Mouse (Mus musculus) spleen, adult 2 months (tissue): Measurements from ENCODE around the gene Stx8. TPM values are rescaled to one million over a fixed set of nuclear protein-coding genes. Genes with fewer than 3 reads are reported as not detected.

Experiments
- DNase-seq, 2 experiments: peaks; one replicate each; pipeline versions ENCODE4 v3.0.0 to v3.0.0-alpha.2; 2012 to 2021; ENCODE audit warnings: low spot score in 2 of 2, low read depth in 1 of 2
- H3K27ac ChIP-seq: fragments of 200-500 bp; 2 replicates; pipeline ENCODE4 v1.5.1; 2012; ENCODE audit warnings: low read length, inconsistent platforms; ENCODE audit not compliant: insufficient read depth
- H3K27me3 ChIP-seq: fragments of 200-500 bp; 2 replicates; pipeline ENCODE4 v1.6.1; 2012; ENCODE audit warnings: mild to moderate bottlenecking, moderate library complexity, low read length, inconsistent platforms; ENCODE audit not compliant: control insufficient read depth, insufficient read depth
- H3K36me3 ChIP-seq: fragments of 200-500 bp; 2 replicates; pipeline ENCODE4 v1.6.1; 2012; ENCODE audit warnings: mild to moderate bottlenecking, low read length, inconsistent platforms; ENCODE audit not compliant: control insufficient read depth, insufficient read depth
- H3K4me1 ChIP-seq: fragments of 200-500 bp; 2 replicates; pipeline ENCODE4 v1.6.1; 2011; ENCODE audit warnings: inconsistent platforms; ENCODE audit not compliant: control insufficient read depth, insufficient read depth, insufficient read length
- H3K4me3 ChIP-seq: fragments of 200-500 bp; 2 replicates; pipeline ENCODE4 v1.5.1; 2011; ENCODE audit warnings: mild to moderate bottlenecking, inconsistent platforms; ENCODE audit not compliant: insufficient read depth, insufficient read length; ENCODE audit errors: extremely low read depth
- CTCF ChIP-seq: fragments of 200-500 bp; IDR thresholded peaks from 2 replicates; pipeline ENCODE4 v1.5.1; 2011; ENCODE audit warnings: mild to moderate bottlenecking, inconsistent platforms; ENCODE audit not compliant: insufficient read depth, insufficient read length, insufficient replicate concordance; ENCODE audit errors: extremely low read depth
- POLR2A ChIP-seq: fragments of 200-500 bp; IDR thresholded peaks from 2 replicates; pipeline ENCODE4 v1.6.1; 2011; ENCODE audit warnings: low read depth, low read length, inconsistent platforms
- WGBS: fragments of 180-500 bp; shearing (Covaris S2); methylation state at CpG from one replicate; pipeline ENCODE4 v1.1.7; 2018; 5-methylcytosine and 5-hydroxymethylcytosine counted together
- polyA plus RNA-seq: library from polyadenylated mRNA; depleted of rRNA; stranded (reverse); fragments of >200 nt; gene quantifications from 2 replicates; pipeline ENCODE4 v1.2.3, GENCODE M21; 2012

Gene Stx8
- polyA plus RNA-seq, 1 experiment = 3.2 TPM

- Histone ChIP-seq H3K27me3 (no peaks in the 10 kb centered on the region), H3K4me3 (no peak overlapping the region), H3K27ac (no peak overlapping the region), H3K36me3 (no peaks in the 10 kb centered on the region; the same call in 1 of the 2 replicates), H3K4me1 (no peaks in the 10 kb centered on the region)
- TF ChIP-seq CTCF (no peak), POLR2A (no peak)
- DNase-seq = no peak
Observed at GRCm38 (mm10) chr11:68155821-68156220, 189.8 kb downstream of the Stx8 start.

- Histone ChIP-seq H3K4me3 (no peak overlapping the region), H3K27ac (no peak overlapping the region), H3K4me1 (no peaks in the 10 kb centered on the region), H3K36me3 (no peaks in the 10 kb centered on the region; the same call in none of the 2 replicates), H3K27me3 (no peaks in the 10 kb centered on the region)
- TF ChIP-seq POLR2A (no peak), CTCF (no peak)
- DNase-seq = no peak
- WGBS = 87% methylated on average over 3 of the region's 3 CpGs
Observed at GRCm38 (mm10) chr11:68158166-68158565, 192.2 kb downstream of the Stx8 start.

DNA sequence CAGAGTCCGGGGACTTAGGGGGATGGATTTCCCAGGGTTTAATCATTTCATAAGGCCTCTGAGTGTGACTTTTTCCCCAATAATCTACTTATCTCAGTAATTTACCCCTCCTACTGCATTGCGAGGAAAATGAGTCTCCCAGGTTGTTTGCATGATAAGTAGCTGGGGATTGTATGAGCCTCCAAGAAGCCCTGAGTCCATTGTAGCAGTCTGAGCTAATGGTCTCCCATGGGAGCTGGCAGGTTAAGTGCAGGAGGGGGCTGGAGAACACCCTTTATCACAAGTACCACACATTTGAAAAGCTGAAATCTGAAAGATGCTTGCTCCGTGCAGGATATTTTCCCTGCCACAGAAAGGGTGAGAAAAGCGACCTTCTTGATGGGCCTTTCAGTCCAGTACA, 193.9 kb downstream of the Stx8 start:
- Histone ChIP-seq H3K27ac (no peak overlapping the region), H3K27me3 (no peaks in the 10 kb centered on the region), H3K4me3 (no peak overlapping the region), H3K36me3 (peaks cover 1% of the 10 kb centered on the region), H3K4me1 (no peaks in the 10 kb centered on the region)
- 93% methylated on average over 4 of the region's 4 CpGs for WGBS
- no peak for DNase-seq
- TF ChIP-seq CTCF (no peak), POLR2A (no peak)

- Histone ChIP-seq H3K27me3 (no peaks in the 10 kb centered on the region), H3K4me3 (no peak overlapping the region), H3K36me3 (peaks cover 1% of the 10 kb centered on the region), H3K27ac (no peak overlapping the region), H3K4me1 (no peaks in the 10 kb centered on the region)
- WGBS = 93% methylated on average over 5 of the region's 5 CpGs
- DNase-seq = no peak
- no peak for TF ChIP-seq POLR2A
- no peak for TF ChIP-seq CTCF
Observed at GRCm38 (mm10) chr11:68164408-68164807, 198.4 kb downstream of the Stx8 start.

- Histone ChIP-seq H3K27me3 (no peaks in the 10 kb centered on the region), H3K4me3 (no peak overlapping the region), H3K27ac (no peak overlapping the region), H3K36me3 (no peaks in the 10 kb centered on the region), H3K4me1 (no peaks in the 10 kb centered on the region)
- WGBS = 92% methylated on average over 4 of the region's 4 CpGs
- TF ChIP-seq CTCF = no peak
- no peak for TF ChIP-seq POLR2A
- DNase-seq = no peak
Observed at GRCm38 (mm10) chr11:68168427-68168826, 202.4 kb downstream of the Stx8 start.

GRCm38 (mm10) chr11:68171973-68172647, 206.1 kb downstream of the Stx8 start:
- Histone ChIP-seq H3K4me1 (no peaks in the 10 kb centered on the region), H3K4me3 (no peak overlapping the region), H3K36me3 (no peaks in the 10 kb centered on the region), H3K27ac (no peak overlapping the region), H3K27me3 (no peaks in the 10 kb centered on the region)
- no peak for DNase-seq
- TF ChIP-seq POLR2A (no peak), CTCF (no peak)
- WGBS = 85% methylated on average over 7 of the region's 7 CpGs

- DNase-seq = no peak
- no peak for TF ChIP-seq POLR2A
- TF ChIP-seq CTCF = no peak
Observed at GRCm38 (mm10) chr11:68172648-68173045, 206.7 kb downstream of the Stx8 start.

More at GRCm38 (mm10) chr11:68172648-68173045, 206.7 kb downstream of the Stx8 start:
- no peak overlapping the region for H3K4me3 ChIP-seq
- no peaks in the 10 kb centered on the region for H3K27me3 ChIP-seq
- WGBS = 76% methylated on average over 4 of the region's 4 CpGs
- no peaks in the 10 kb centered on the region for H3K4me1 ChIP-seq
- H3K27ac ChIP-seq = no peak overlapping the region
- H3K36me3 ChIP-seq = no peaks in the 10 kb centered on the region
